Mouse (Mus musculus): ENCODE measurements around the gene Amn.

Gene Amn

DNA sequence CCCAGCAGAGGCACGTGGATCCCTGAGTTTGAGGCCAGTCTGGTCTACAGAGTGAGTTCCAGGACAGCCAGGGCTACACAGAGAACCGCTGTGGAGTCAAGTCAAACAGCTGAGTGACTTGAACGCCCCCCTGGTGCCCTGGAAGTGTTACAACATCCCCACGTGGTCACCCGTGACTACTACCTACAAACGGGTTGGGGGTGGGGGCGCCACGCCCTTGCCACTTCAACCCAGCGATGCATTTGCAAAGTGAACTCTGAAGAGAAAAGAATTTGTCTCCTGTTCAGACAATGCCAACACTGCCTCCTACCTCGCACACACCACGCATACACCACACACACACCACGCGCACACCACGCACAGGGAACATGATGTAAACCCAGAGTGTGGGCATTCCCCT, 39.0 kb downstream of the Amn start:
- in situ Hi-C loops (cut with MboI; ENCODE audit: low pct_unique_long_range_greater_than_20kb in 1 of 2, low sequenced_read_pairs in 2 of 2, unreplicated experiment in 1 of 2), result no loop called here

DNA sequence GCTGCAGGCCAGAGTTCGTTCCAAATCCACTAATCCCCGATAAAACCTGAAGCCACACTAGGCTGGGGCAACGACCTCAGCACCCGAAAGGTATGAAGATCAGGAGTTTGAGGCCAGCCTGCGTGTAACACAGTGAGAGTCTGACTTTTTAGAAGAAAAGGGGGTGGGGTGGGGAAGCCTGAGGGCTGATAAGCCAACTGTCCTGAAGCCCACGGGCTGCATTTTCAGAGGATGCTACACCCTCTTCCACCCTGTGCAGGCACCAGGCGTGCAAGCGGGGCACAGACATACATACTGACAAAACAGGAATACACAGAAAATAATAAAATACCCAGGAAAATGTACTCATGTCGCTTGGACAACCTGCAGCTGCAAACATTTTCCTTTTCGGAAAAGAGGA, 40.9 kb downstream of the Amn start:
- in situ Hi-C loops (cut with MboI; ENCODE audit: low pct_unique_long_range_greater_than_20kb in 1 of 2, low sequenced_read_pairs in 2 of 2, unreplicated experiment in 1 of 2), result no loop called here

DNA sequence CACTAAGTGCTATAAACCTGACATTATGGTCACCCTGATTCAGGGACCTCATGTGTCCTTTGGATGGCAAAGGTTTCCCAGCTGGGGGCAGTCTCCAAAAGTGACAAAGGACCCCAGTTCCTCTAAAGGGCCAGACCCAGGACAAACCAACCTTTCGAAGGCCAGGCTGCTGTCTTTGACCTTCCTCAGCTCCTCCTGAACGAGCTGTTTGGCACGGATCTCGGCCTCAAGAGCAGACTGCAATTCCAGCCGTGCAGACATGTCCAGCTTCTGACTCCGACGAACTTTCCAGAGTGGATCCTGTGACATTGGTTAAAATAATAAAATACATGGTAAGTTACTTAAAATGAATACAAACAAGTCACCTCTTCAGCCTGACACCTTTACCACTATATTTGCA, 43.4 kb downstream of the Amn start:
- in situ Hi-C loops (cut with MboI; ENCODE audit: low pct_unique_long_range_greater_than_20kb in 1 of 2, low sequenced_read_pairs in 2 of 2, unreplicated experiment in 1 of 2), result no loop called here

DNA sequence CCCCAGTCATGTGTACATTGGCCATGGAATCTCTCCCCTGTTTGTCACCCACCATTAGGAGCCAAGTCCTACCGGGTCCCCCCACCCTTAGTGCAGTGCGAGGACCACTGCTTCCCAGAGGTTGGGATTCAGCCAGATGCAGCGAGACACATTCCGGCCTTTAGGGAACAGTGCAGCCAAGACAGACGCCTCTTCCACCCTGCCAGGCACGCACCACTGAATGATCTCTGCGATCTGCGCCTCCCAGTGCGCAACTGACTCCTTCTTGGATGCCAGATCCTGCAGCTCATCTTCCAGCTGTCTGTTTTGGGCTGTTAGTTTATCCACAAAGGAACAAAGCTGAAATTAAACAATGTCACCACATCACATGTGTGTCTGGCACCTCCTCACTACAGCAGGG, 46.8 kb downstream of the Amn start:
- in situ Hi-C loops (cut with MboI; ENCODE audit: low pct_unique_long_range_greater_than_20kb in 1 of 2, low sequenced_read_pairs in 2 of 2, unreplicated experiment in 1 of 2), result no loop called here

DNA sequence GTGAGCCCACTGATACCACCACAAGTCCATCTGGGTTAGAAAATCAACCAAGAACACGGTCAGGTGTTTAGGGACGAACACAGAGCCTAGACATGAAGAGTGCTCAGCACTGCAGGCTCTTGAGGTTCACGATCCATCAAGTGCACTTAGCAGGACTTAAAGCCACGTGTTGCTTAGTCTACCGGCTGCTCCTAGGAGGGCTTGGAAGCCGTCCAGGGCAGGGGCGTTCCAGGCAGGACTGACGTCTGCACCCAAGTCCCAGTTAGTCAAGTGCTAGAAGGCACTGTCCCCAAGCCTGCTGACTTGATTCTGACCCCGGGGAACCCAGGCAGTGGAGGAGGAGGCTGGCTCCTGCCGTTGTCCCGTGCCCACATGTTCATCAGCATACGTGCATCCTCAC, 49.7 kb downstream of the Amn start:
- in situ Hi-C loops (cut with MboI; ENCODE audit: low pct_unique_long_range_greater_than_20kb in 1 of 2, low sequenced_read_pairs in 2 of 2, unreplicated experiment in 1 of 2), result no loop called here

DNA sequence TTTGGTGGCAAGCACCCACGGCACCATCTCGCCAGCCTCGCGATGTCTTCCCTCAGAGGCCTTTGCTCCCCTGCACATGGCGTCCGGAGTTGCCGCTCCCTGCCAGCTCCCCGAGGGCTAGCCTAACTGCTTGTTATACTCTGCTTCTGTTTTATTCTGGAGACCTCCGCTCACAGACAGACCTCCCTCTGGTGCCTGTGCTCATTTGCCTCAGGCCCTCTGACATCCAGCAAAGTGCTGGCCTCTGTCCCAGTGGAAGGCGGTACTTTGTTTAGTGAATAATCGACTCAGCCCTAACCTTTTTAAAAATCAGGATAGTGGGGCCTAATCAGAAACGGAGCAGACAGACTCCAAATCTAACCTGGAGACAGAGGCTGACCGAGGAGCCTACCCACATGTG, 50.9 kb downstream of the Amn start:
- in situ Hi-C loops (cut with MboI; ENCODE audit: low pct_unique_long_range_greater_than_20kb in 1 of 2, low sequenced_read_pairs in 2 of 2, unreplicated experiment in 1 of 2), result no loop called here

DNA sequence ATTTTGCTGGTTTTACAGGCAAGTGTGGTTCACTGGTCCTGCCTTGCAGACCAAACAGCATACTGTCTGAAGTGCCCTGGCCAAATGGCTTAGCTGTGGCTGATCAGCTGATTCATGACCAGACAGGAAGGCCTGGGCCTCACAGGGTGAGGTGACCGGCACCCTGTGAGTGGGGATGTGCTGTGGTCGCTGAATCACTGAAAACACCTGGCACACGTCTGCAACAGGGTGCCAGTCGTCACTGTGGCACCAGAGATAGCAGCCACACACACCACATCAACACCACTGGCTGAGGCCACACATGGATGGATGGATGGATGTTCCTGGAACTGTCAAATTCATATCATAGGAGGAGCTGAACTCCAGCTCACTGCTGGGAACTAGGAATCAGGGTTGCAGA, 52.5 kb downstream of the Amn start:
- in situ Hi-C loops (cut with MboI; ENCODE audit: low pct_unique_long_range_greater_than_20kb in 1 of 2, low sequenced_read_pairs in 2 of 2, unreplicated experiment in 1 of 2), result no loop called here

DNA sequence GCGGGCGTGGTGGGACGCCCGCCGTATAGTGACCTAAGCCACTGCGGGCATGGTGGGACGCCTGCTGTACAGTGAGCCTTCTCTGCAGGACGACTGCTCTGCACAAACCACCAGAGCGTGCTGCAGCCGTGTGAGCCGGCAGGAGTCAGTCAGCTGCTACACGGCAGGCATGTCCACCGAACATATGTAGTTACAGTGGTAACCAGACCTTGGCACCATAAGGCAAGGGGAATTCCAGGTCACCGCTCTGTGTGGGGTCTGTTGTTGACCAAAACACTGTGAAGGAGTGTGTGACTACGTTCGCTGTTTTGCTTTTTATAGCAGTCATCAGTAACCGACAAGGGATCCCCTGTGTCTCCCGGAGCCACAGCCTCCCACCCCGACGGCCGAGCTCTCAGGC, 53.6 kb downstream of the Amn start:
- in situ Hi-C loops (cut with MboI; ENCODE audit: low pct_unique_long_range_greater_than_20kb in 1 of 2, low sequenced_read_pairs in 2 of 2, unreplicated experiment in 1 of 2), result no loop called here

DNA sequence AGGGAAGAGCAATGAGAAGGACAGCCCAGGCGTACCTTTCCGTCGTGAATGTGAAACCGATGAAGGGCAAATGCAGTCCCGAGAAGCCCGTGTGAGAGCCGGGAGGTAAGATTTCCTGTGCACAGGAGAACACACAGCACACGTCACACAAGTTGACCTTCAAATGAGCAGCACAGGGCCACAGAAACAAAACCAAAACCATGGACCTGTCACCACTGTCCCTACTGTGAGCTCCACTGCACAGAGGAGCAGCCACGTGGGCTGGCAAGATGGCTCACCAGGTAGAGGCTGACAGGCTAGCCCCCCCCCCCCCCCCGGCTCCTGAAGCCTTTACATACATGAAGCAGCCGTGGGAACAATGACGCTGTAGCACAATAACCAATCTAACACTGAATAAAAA, 54.1 kb downstream of the Amn start:
- in situ Hi-C loops (cut with MboI; ENCODE audit: low pct_unique_long_range_greater_than_20kb in 1 of 2, low sequenced_read_pairs in 2 of 2, unreplicated experiment in 1 of 2), result no loop called here

DNA sequence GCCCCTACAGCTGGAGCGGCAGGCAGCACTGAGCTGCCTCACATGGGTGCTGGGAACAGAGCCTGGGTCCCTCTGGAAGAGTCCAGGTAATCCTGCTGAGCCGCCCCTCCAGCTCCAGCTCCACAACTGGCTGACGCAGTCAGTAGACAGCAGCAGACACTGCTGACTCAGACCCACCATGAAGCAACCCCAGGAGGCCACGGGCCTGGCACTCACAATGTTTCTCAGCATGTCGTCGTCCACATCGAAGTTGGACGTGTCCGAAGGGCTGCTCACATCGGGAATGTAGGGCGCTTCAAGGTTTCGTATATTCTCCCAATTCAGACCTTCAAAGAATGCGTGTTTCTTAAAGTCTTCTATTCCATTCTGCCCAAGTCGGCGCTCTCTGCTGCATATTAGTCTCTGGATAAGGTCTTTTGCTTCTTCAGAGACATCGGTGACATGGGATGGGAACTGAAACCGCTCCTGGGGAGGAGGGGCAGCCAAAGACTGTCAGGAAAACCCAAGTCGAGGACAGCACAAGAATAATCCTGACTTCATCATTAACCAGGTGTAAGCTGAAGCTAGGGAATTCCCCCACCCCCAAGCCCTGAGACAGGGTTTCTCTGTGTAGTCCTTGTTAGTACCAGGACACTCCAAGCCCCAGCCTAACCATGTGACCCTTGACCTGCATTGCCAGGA, 55.0 kb downstream of the Amn start:
- in situ Hi-C loops (cut with MboI; ENCODE audit: low pct_unique_long_range_greater_than_20kb in 1 of 2, low sequenced_read_pairs in 2 of 2, unreplicated experiment in 1 of 2), result no loop called here
